Comparison of ENCODE assay signal across 21 mouse cellular contexts in genomic region chr6:8661404-8661803, GRCm38 (mm10).
DNase-seq lines count a peak whose midpoint lies in the region; ATAC-seq and TF ChIP-seq lines count a peak whose summit lies in the region.
"Had no signal": no experiment of that assay in that cellular context is flagged by ENCODE, and none has a peak within 500 bp of the region (broad histone marks: within the 10 kb centered on the region; RNA-seq: fewer than 3 reads in every experiment).

No protein-coding gene starts in this region.

- peak; percentile 28; the same call in 1 of the 2 replicates for ATAC-seq in midbrain, embryonic 14.5 days (ENCODE audit: low FRiP score, low TSS enrichment)
- no peak for ATAC-seq in granulocyte monocyte progenitor cell, adult 5-6 weeks (replicated peaks; ENCODE audit: poor library complexity, severe bottlenecking)
- ATAC-seq: forebrain, embryonic 16.5 days; intestine, embryonic 15.5 days had no signal

- no peaks in the 10 kb centered on the region for H3K27me3 ChIP-seq in midbrain, embryonic 14.5 days (ENCODE audit: control insufficient read depth, insufficient read depth, low read length)
- H3K27me3 ChIP-seq: heart, embryonic 12.5 days; intestine, embryonic 15.5 days had no signal

- intact Hi-C loops in heart, postnatal 14 days (cut with DNase I): no loop called here

- 11% methylated on average over 4 of the region's 4 CpGs for WGBS in midbrain, embryonic 14.5 days

- no peak overlapping the region for H3K4me3 ChIP-seq in midbrain, embryonic 14.5 days (replicated peaks; ENCODE audit: low read depth, low read length)
- H3K4me3 ChIP-seq: heart, embryonic 12.5 days; intestine, embryonic 15.5 days had no signal

- H3K4me2 ChIP-seq in midbrain, embryonic 14.5 days (ENCODE audit: low read length): no peak overlapping the region
- H3K4me2 ChIP-seq: heart, embryonic 12.5 days; intestine, embryonic 15.5 days had no signal

- peak; percentile 69 for DNase-seq in heart, adult 11 months
- DNase-seq in heart, postnatal 14 days: no peak
- DNase-seq in ES-CJ7 (ENCODE audit: low read depth, low spot score): peak; percentile 76
- peak; percentile 55 for DNase-seq in brain, embryonic 14.5 days (ENCODE audit: low read depth)
- DNase-seq in midbrain, embryonic 14.5 days: peak; percentile 27
- no peak for DNase-seq in spleen, postnatal 10 days (ENCODE audit: low spot score in 2 of 2)
- DNase-seq: adrenal gland, adult 8-10 months; B cell, adult 2 months; cerebellum, adult 18-20 months; heart, postnatal 36 days; layer of hippocampus, postnatal 36 days; liver; lung, adult 2 months; right cerebral cortex, adult 18-20 months; thymus, adult 18-20 months had no signal

- H3K36me3 ChIP-seq in midbrain, embryonic 14.5 days (ENCODE audit: control insufficient read depth, insufficient read depth, low read length): no peaks in the 10 kb centered on the region
- H3K36me3 ChIP-seq: G1E; intestine, embryonic 15.5 days had no signal

- no peaks in the 10 kb centered on the region for H3K9me3 ChIP-seq in midbrain, embryonic 14.5 days (ENCODE audit: control insufficient read depth, low read length)
- H3K9me3 ChIP-seq: G1E; heart, embryonic 12.5 days; intestine, embryonic 15.5 days had no signal

- H3K27ac ChIP-seq in midbrain, embryonic 14.5 days (replicated peaks; ENCODE audit: low read depth, low read length): no peak overlapping the region
- H3K27ac ChIP-seq: intestine, embryonic 15.5 days; macrophage had no signal

- no peak for TF ChIP-seq POLR2A in brain, embryonic 14.5 days (IDR thresholded peaks at IDR 0.05; ENCODE audit: borderline replicate concordance, extremely low read depth, insufficient read depth, insufficient read length, poor library complexity, severe bottlenecking)

- TF ChIP-seq CTCF in brain, embryonic 14.5 days (IDR thresholded peaks at IDR 0.05; ENCODE audit: borderline replicate concordance, extremely low read depth, insufficient read depth, insufficient read length): no peak

- no peak overlapping the region for H3K9ac ChIP-seq in midbrain, embryonic 14.5 days (replicated peaks; ENCODE audit: low read length)
- H3K9ac ChIP-seq: heart, embryonic 12.5 days; intestine, embryonic 15.5 days had no signal

- H3K4me1 ChIP-seq in midbrain, embryonic 14.5 days (ENCODE audit: control insufficient read depth, insufficient read depth, low read length): peaks cover 28% of the 10 kb centered on the region

Comparison
In these comparisons a context has a peak if more than half of its experiments do, and no peak if none do; other contexts are left out.
1. DNase-seq: peak in heart, adult 11 months (single experiment), ES-CJ7 (single experiment), brain, embryonic 14.5 days (single experiment) and midbrain, embryonic 14.5 days (single experiment); none in heart, postnatal 14 days (0 of 2) and spleen, postnatal 10 days (0 of 2).